Comparison of ENCODE assay signal across 8 mouse cellular contexts in the genomic region with DNA sequence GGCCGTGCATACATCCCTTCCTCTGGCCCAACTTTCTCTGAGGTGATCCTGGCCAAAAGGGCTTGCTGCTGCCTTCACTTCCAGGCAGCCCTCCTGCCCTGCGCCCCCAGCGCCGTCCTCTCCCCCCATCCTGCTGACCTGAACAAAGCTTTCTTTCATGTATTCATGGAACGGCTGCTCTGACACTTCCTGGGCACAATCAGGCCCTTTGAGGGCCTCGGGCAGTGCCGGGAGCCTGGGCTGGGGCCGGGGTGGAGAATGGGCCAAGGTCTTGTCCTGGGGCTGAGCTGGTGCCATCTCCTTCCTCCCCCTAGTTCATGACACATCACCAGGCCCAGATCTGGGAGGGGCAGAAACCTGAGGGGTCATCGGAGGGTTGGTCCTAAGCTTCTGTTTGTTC. TPM values are rescaled to one million over a fixed set of nuclear protein-coding genes. Genes with fewer than 3 reads are reported as not detected.
DNase-seq lines count a peak whose midpoint lies in the region; ATAC-seq and TF ChIP-seq lines count a peak whose summit lies in the region.
"Had no signal": no experiment of that assay in that cellular context is flagged by ENCODE, and none has a peak within 500 bp of the region (broad histone marks: within the 10 kb centered on the region; RNA-seq: fewer than 3 reads in every experiment).

No protein-coding gene starts in this region.

- H3K4me3 ChIP-seq in heart, adult 2 months, result peak overlapping the region; percentile 30
- no peak overlapping the region for H3K4me3 ChIP-seq in midbrain, embryonic 10.5 days
- H3K4me3 ChIP-seq in midbrain, embryonic 16.5 days (ENCODE audit: low read depth, low read length), result no peak overlapping the region
- H3K4me3 ChIP-seq in hindbrain, embryonic 15.5 days, result no peak overlapping the region
- H3K4me3 ChIP-seq in olfactory bulb, adult 2 months (ENCODE audit: insufficient read depth, low read depth, low read length), result no peak overlapping the region

- peak in 1 of 2 experiments; percentile 25 for DNase-seq in heart, adult 2 months
- DNase-seq in heart, postnatal 14 days, result no peak
- no peak for DNase-seq in midbrain, embryonic 10.5 days (ENCODE audit: low spot score)
- DNase-seq in heart, postnatal 10 days, result no peak

- intact Hi-C loops in heart, adult 2 months (cut with DNase I), result no loop called here
- intact Hi-C loops in heart, postnatal 14 days (cut with DNase I), result no loop called here
- intact Hi-C loops in heart, postnatal 10 days (cut with DNase I), result no loop called here

- H3K27me3 ChIP-seq in heart, adult 2 months (ENCODE audit: control insufficient read depth, insufficient read depth, low read length), result no peaks in the 10 kb centered on the region
- H3K27me3 ChIP-seq in midbrain, embryonic 10.5 days (ENCODE audit: low read depth, poor library complexity, severe bottlenecking), result peaks cover 45% of the 10 kb centered on the region
- no peaks in the 10 kb centered on the region for H3K27me3 ChIP-seq in midbrain, embryonic 16.5 days (ENCODE audit: control insufficient read depth, insufficient read depth, low read depth, low read length)
- no peaks in the 10 kb centered on the region for H3K27me3 ChIP-seq in hindbrain, embryonic 15.5 days

- H3K36me3 ChIP-seq in heart, adult 2 months (ENCODE audit: control insufficient read depth, insufficient read depth, low read length), result no peaks in the 10 kb centered on the region
- no peaks in the 10 kb centered on the region for H3K36me3 ChIP-seq in midbrain, embryonic 10.5 days
- no peaks in the 10 kb centered on the region; the same call in 1 of the 2 replicates for H3K36me3 ChIP-seq in midbrain, embryonic 16.5 days (ENCODE audit: control insufficient read depth, insufficient read depth, low read length)
- no peaks in the 10 kb centered on the region for H3K36me3 ChIP-seq in hindbrain, embryonic 15.5 days

- ATAC-seq in midbrain, embryonic 16.5 days, result no peak
- no peak for ATAC-seq in hindbrain, embryonic 15.5 days (ENCODE audit: low FRiP score, low read depth)

- H3K9ac ChIP-seq in heart, adult 2 months (ENCODE audit: low read depth, low read length), result peak overlapping the region; percentile 22
- H3K9ac ChIP-seq in midbrain, embryonic 16.5 days (ENCODE audit: low read depth, low read length), result no peak overlapping the region
- H3K9ac ChIP-seq in hindbrain, embryonic 15.5 days, result no peak overlapping the region

- WGBS in heart, adult 2 months, result 52% methylated on average over 9 of the region's 9 CpGs
- 60% methylated on average over 9 of the region's 9 CpGs for WGBS in midbrain, embryonic 10.5 days
- WGBS in midbrain, embryonic 16.5 days, result 32% methylated on average over 9 of the region's 9 CpGs
- WGBS in hindbrain, embryonic 15.5 days, result 28% methylated on average over 9 of the region's 9 CpGs
- WGBS in olfactory bulb, adult 2 months, result 59% methylated on average over 9 of the region's 9 CpGs

- peaks cover 36% of the 10 kb centered on the region for H3K4me1 ChIP-seq in heart, adult 2 months (ENCODE audit: control insufficient read depth, insufficient read depth, low read length)
- H3K4me1 ChIP-seq in midbrain, embryonic 10.5 days, result peaks cover 47% of the 10 kb centered on the region
- peaks cover 14% of the 10 kb centered on the region for H3K4me1 ChIP-seq in midbrain, embryonic 16.5 days (ENCODE audit: control insufficient read depth, insufficient read depth, low read length)
- peaks cover 61% of the 10 kb centered on the region for H3K4me1 ChIP-seq in hindbrain, embryonic 15.5 days (replicated peaks)
- peaks cover 65% of the 10 kb centered on the region for H3K4me1 ChIP-seq in olfactory bulb, adult 2 months (ENCODE audit: control insufficient read depth, insufficient read depth, low read length)

- TF ChIP-seq CTCF in heart, adult 2 months (IDR thresholded peaks at IDR 0.05), result no peak
- TF ChIP-seq CTCF in olfactory bulb, adult 2 months (IDR thresholded peaks at IDR 0.05; ENCODE audit: insufficient read depth, low read depth, low read length), result no peak

- no peak for TF ChIP-seq POLR2A in heart, adult 2 months (IDR thresholded peaks at IDR 0.05; ENCODE audit: insufficient read depth, low read depth, low read length)
- TF ChIP-seq POLR2A in olfactory bulb, adult 2 months (IDR thresholded peaks at IDR 0.05; ENCODE audit: insufficient read depth, low read depth, low read length), result no peak

- TF ChIP-seq EP300 in heart, adult 2 months (IDR thresholded peaks at IDR 0.05; ENCODE audit: insufficient read depth, low read depth, low read length), result no peak

- H3K27ac ChIP-seq in heart, adult 2 months, result peak overlapping the region; percentile 86
- H3K27ac ChIP-seq in midbrain, embryonic 10.5 days (replicated peaks), result 0 out of 2 replicates have a peak overlapping the region, but pooled peaks have one; percentile 0
- H3K27ac ChIP-seq in midbrain, embryonic 16.5 days (ENCODE audit: low read length), result no peak overlapping the region
- H3K27ac ChIP-seq in hindbrain, embryonic 15.5 days (replicated peaks), result no peak overlapping the region
- peak overlapping the region; percentile 60 for H3K27ac ChIP-seq in olfactory bulb, adult 2 months (ENCODE audit: insufficient read depth, low read depth, low read length)

- H3K79me2 ChIP-seq in heart, adult 2 months (replicated peaks; ENCODE audit: control insufficient read depth, insufficient read depth, low read length), result no peaks in the 10 kb centered on the region

- H3K4me2 ChIP-seq in midbrain, embryonic 16.5 days (ENCODE audit: low read length), result no peak overlapping the region
- 0 out of 2 replicates have a peak overlapping the region, but pooled peaks have one; percentile 9 for H3K4me2 ChIP-seq in hindbrain, embryonic 15.5 days

- no peaks in the 10 kb centered on the region for H3K9me3 ChIP-seq in midbrain, embryonic 10.5 days (replicated peaks)
- no peaks in the 10 kb centered on the region for H3K9me3 ChIP-seq in midbrain, embryonic 16.5 days (replicated peaks; ENCODE audit: control insufficient read depth, low read length, poor library complexity, severe bottlenecking)
- H3K9me3 ChIP-seq in hindbrain, embryonic 15.5 days, result no peaks in the 10 kb centered on the region

RNA-seq across cellular contexts. Expression of a gene that starts 10.6 kb away (rescaled TPM):
- 10 to 100 TPM; 26.7 to 31.1 TPM for total RNA-seq in heart, adult 2 months (2021)
- 29.0 and 31.3 TPM in 2 replicates for polyA plus RNA-seq in heart, adult 2 months (2012; rRNA removed)
- total RNA-seq in heart, postnatal 14 days (2021), result 10 to 100 TPM; 38.9 to 43.7 TPM
- 0.26 and 0.27 TPM in 2 replicates for polyA plus RNA-seq in midbrain, embryonic 10.5 days (2016; fragmentation: Nextera tagmentation; extraction: Ambion mirVana)
- 1.6 and 1.9 TPM in 2 replicates for polyA plus RNA-seq in midbrain, embryonic 16.5 days (2015; fragmentation: Nextera tagmentation; extraction: Ambion mirVana)
- 2.5 and 3.7 TPM in 2 replicates for polyA plus RNA-seq in hindbrain, embryonic 15.5 days (2015; fragmentation: Nextera tagmentation; extraction: Ambion mirVana)
- polyA plus RNA-seq in olfactory bulb, adult 2 months (2012; ENCODE audit: insufficient read depth, insufficient read length, low replicate concordance, missing spikeins), result not detected in 2 replicates
- total RNA-seq in heart, postnatal 10 days (2021), result 10 to 100 TPM; 45.2 to 48.3 TPM
- total RNA-seq: MEL had no signal

RNA-seq across cellular contexts. Expression of a gene that starts 39.7 kb away (rescaled TPM):
- 10 to 100 TPM; 75.2 to 83.2 TPM for total RNA-seq in heart, adult 2 months (2021)
- polyA plus RNA-seq in heart, adult 2 months (2012; rRNA removed), result 139 and 142 TPM in 2 replicates
- total RNA-seq in heart, postnatal 14 days (2021), result 10 to 100 TPM; 70.7 to 73.5 TPM
- 111 and 120 TPM in 2 replicates for polyA plus RNA-seq in midbrain, embryonic 10.5 days (2016; fragmentation: Nextera tagmentation; extraction: Ambion mirVana)
- polyA plus RNA-seq in midbrain, embryonic 16.5 days (2015; fragmentation: Nextera tagmentation; extraction: Ambion mirVana), result 173 and 176 TPM in 2 replicates
- 164 and 172 TPM in 2 replicates for polyA plus RNA-seq in hindbrain, embryonic 15.5 days (2015; fragmentation: Nextera tagmentation; extraction: Ambion mirVana)
- not detected in 2 replicates for polyA plus RNA-seq in olfactory bulb, adult 2 months (2012; ENCODE audit: insufficient read depth, insufficient read length, low replicate concordance, missing spikeins)
- 10 to 100 TPM; 69.4 to 81.8 TPM for total RNA-seq in heart, postnatal 10 days (2021)

RNA-seq across cellular contexts. Expression of a gene that starts 55.7 kb away (rescaled TPM):
- under 1 TPM in 1 of 2 experiments, not detected in 1; 0.29 TPM for total RNA-seq in heart, adult 2 months (2021)
- polyA plus RNA-seq in heart, adult 2 months (2012; rRNA removed), result 0.06 and 0.29 TPM in 2 replicates
- total RNA-seq in heart, postnatal 14 days (2021), result under 1 TPM; 0.17 to 0.63 TPM
- 0.07 and 0.09 TPM in 2 replicates for polyA plus RNA-seq in midbrain, embryonic 10.5 days (2016; fragmentation: Nextera tagmentation; extraction: Ambion mirVana)
- polyA plus RNA-seq in midbrain, embryonic 16.5 days (2015; fragmentation: Nextera tagmentation; extraction: Ambion mirVana), result 0.76 and 1.6 TPM in 2 replicates
- polyA plus RNA-seq in hindbrain, embryonic 15.5 days (2015; fragmentation: Nextera tagmentation; extraction: Ambion mirVana), result 1.4 and 2.3 TPM in 2 replicates
- polyA plus RNA-seq in olfactory bulb, adult 2 months (2012; ENCODE audit: insufficient read depth, insufficient read length, low replicate concordance, missing spikeins), result not detected in 2 replicates
- total RNA-seq in heart, postnatal 10 days (2021), result under 1 TPM; 0.35 to 0.50 TPM
- total RNA-seq: MEL had no signal

Comparison
In these comparisons a context has a peak if more than half of its experiments do, and no peak if none do; other contexts are left out.
1. H3K27ac ChIP-seq: peak in heart, adult 2 months (single experiment), midbrain, embryonic 10.5 days (single experiment) and olfactory bulb, adult 2 months (single experiment); none in midbrain, embryonic 16.5 days (single experiment) and hindbrain, embryonic 15.5 days (single experiment).